In the genomic region with DNA sequence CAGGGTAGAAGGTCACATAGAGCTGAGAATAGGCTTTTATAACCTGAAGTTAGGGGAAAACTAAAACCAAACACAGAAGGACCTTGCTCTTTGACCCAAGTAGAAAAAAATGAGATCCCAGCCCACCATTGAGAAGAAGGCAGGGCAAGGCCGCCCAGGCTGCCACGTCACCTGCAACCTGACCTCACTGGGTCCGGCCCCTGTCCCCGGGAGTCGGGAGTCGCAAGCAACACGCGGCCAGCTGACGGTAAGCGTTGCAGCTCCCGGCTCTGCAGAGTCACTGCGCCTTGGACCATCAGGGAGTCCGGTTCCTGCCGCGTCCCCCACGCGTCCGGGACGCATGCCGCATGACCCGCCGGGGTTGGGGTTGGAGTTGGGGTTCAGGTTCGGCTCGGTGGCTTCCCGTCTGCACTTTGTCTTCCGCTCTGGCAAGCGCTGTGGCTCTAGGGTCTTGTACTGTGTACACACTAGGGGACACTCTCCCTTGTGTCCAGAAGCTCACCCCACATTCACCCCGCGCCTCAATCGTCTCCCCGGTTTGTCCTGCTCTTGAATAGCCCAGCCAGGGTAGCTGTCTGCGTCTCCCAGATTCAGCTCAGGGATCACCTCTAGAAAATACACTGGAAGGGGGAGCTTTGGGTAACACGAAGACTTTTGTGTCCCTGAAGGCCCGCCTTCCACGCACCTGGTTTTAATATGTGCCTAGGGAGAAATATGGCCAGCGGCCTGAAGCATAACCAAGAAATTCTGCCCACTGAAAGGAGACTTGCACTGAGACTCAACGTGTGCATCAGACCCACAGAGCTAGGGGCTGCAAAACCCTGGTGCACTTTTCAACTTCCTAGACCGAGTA, we compare ENCODE assay signal across 8 mouse cellular contexts. TPM values are rescaled to one million over a fixed set of nuclear protein-coding genes. Genes with fewer than 3 reads are reported as not detected.
A peak's percentile ranks its signal among the peaks of the same experiment; 100 is the strongest.
DNase-seq lines count a peak whose midpoint lies in the region; ATAC-seq and TF ChIP-seq lines count a peak whose summit lies in the region.

A gene (plus strand): TSS at position 187 of the 853 bp plus-strand sequence.

- 10% methylated on average over 37 of the region's 38 CpGs for WGBS in stomach, postnatal 0 days

- ATAC-seq in granulocyte monocyte progenitor cell, adult 5-6 weeks (replicated peaks; ENCODE audit: poor library complexity, severe bottlenecking) = peak; percentile 71
- no peak for ATAC-seq in stomach, postnatal 0 days (ENCODE audit: low FRiP score, low TSS enrichment)

- peak within 1 kb of the TSS; percentile 28 for H3K4me3 ChIP-seq in stomach, postnatal 0 days (ENCODE audit: low read depth, low read length)

- no peaks in the 10 kb centered on the region for H3K27me3 ChIP-seq in stomach, postnatal 0 days (ENCODE audit: control insufficient read depth, insufficient read depth, low read length)

- H3K4me2 ChIP-seq in stomach, postnatal 0 days (replicated peaks; ENCODE audit: low read depth) = peak within 1 kb of the TSS; percentile 59

- no peaks in the 10 kb centered on the region for H3K9me3 ChIP-seq in stomach, postnatal 0 days (ENCODE audit: control insufficient read depth, low read length)

- intact Hi-C loops in left cerebral cortex, postnatal 25 days (cut with DNase I) = no loop called here

- TF ChIP-seq EP300 in stomach, postnatal 0 days (optimal IDR thresholded peaks at IDR 0.05) = no peak

- H3K4me1 ChIP-seq in stomach, postnatal 0 days (replicated peaks; ENCODE audit: control insufficient read depth, insufficient read depth) = no peaks in the 10 kb centered on the region

- H3K36me3 ChIP-seq in stomach, postnatal 0 days (ENCODE audit: control insufficient read depth, insufficient read depth, low read length) = no peaks in the 10 kb centered on the region

- H3K9ac ChIP-seq in stomach, postnatal 0 days (ENCODE audit: low read length) = 0 out of 2 replicates have a peak within 1 kb of the TSS, but pooled peaks have one; percentile 13

- DNase-seq in ES-CJ7 (ENCODE audit: low read depth, low spot score) = peak; percentile 53
- DNase-seq in adrenal gland, postnatal 25 days = peak; percentile 63
- peak; percentile 90 for DNase-seq in kidney, adult 11 months
- DNase-seq in lung, postnatal 10 days = peak; percentile 3
- DNase-seq in stomach, postnatal 0 days (ENCODE audit: low spot score) = peak; percentile 48
- DNase-seq in layer of hippocampus, adult 9-10 months (ENCODE audit: low spot score) = no peak
- no peak for DNase-seq in left cerebral cortex, postnatal 25 days (ENCODE audit: low spot score in 2 of 2)

- no peak for TF ChIP-seq CTCF in stomach, postnatal 0 days (IDR thresholded peaks at IDR 0.05; ENCODE audit: low read depth)

- no peak within 1 kb of the TSS for H3K27ac ChIP-seq in stomach, postnatal 0 days (replicated peaks)

RNA-seq across cellular contexts. Expression of the gene that starts here (rescaled TPM):
- 0.49 and 1.2 TPM in 2 replicates for total RNA-seq in adrenal gland, postnatal 25 days (2021)
- 3.6 and 5.5 TPM in 2 replicates for total RNA-seq in granulocyte monocyte progenitor cell, adult 5-6 weeks (2014; fragmentation: Nextera tagmentation)
- total RNA-seq in granulocyte monocyte progenitor cell, adult 5-6 weeks (2017) = 2.1 and 3.3 TPM in 2 replicates
- 0.06 and 0.15 TPM in 2 replicates for polyA plus RNA-seq in stomach, postnatal 0 days (2015; fragmentation: Nextera tagmentation; extraction: Ambion mirVana)
- total RNA-seq in left cerebral cortex, postnatal 25 days (2021) = not detected

Comparison
In these comparisons a context has a peak if more than half of its experiments do, and no peak if none do; other contexts are left out.
1. Peak in DNase-seq, H3K4me3 ChIP-seq, H3K9ac ChIP-seq and H3K4me2 ChIP-seq in stomach, postnatal 0 days; RNA of the gene not detected or under 1 TPM.
2. DNase-seq: peak in ES-CJ7 (single experiment), adrenal gland, postnatal 25 days (single experiment), kidney, adult 11 months (single experiment) and lung, postnatal 10 days (single experiment); none in layer of hippocampus, adult 9-10 months (single experiment) and left cerebral cortex, postnatal 25 days (0 of 2).